Mouse (Mus musculus) neural tube, embryonic 14.5 days (tissue): ENCODE results near the gene Pak6. TPM values are rescaled to one million over a fixed set of nuclear protein-coding genes. Genes with fewer than 3 reads are reported as not detected.

Experiments used
- ATAC-seq: fragments of 200-750 bp; cut with Nextera tagmentation; 2 replicates; pipeline ENCODE4 v1.8.0; 2017; ENCODE audit warnings: low read depth, mild to moderate bottlenecking, moderate TSS enrichment, moderate library complexity
- H3K27ac ChIP-seq: fragments of 300-500 bp; sonication (generic); 2 replicates; pipeline ENCODE4 v1.5.1; 2014; ENCODE audit warnings: low read depth, mild to moderate bottlenecking, control low read depth, low read length, moderate library complexity, mixed read lengths
- H3K27me3 ChIP-seq: fragments of 300-500 bp; sonication (generic); 2 replicates; pipeline ENCODE4 v1.6.1; 2014; ENCODE audit warnings: low read length; ENCODE audit not compliant: control insufficient read depth, insufficient read depth
- H3K36me3 ChIP-seq: fragments of 300-500 bp; sonication (generic); 2 replicates; pipeline ENCODE4 v1.6.1; 2014; ENCODE audit warnings: low read length, mixed read lengths; ENCODE audit not compliant: control insufficient read depth, insufficient read depth
- H3K4me1 ChIP-seq: fragments of 300-500 bp; sonication (generic); 2 replicates; pipeline ENCODE4 v1.6.1; 2014; ENCODE audit warnings: low read length; ENCODE audit not compliant: control insufficient read depth, insufficient read depth
- H3K4me2 ChIP-seq: fragments of 300-500 bp; sonication (generic); 2 replicates; pipeline ENCODE4 v1.6.1; 2014; ENCODE audit warnings: mild to moderate bottlenecking, low read depth, low read length, control low read depth
- H3K4me3 ChIP-seq: fragments of 300-500 bp; sonication (generic); 2 replicates; pipeline ENCODE4 v1.5.1; 2014; ENCODE audit warnings: low read depth, low read length, control low read depth, mixed read lengths
- H3K9ac ChIP-seq: fragments of 300-500 bp; sonication (generic); replicated peaks from 2 replicates; pipeline ENCODE4 v1.6.1; 2014; ENCODE audit warnings: low read depth, mild to moderate bottlenecking, control low read depth, low read length, mixed read lengths
- H3K9me3 ChIP-seq: fragments of 300-500 bp; sonication (generic); 2 replicates; pipeline ENCODE4 v1.6.1; 2016; ENCODE audit warnings: low read length; ENCODE audit not compliant: control insufficient read depth
- WGBS: fragments of 180-500 bp; shearing (Covaris S2); extraction: QIAGEN DNeasy Blood & Tissue Kit; methylation state at CpG from one replicate; pipeline ENCODE4 v1.1.7; 2014; 5-methylcytosine and 5-hydroxymethylcytosine counted together
- polyA plus RNA-seq: library from polyadenylated mRNA; unstranded; fragments of >200 nt; fragmentation: Nextera tagmentation; extraction: Ambion mirVana; gene quantifications from 2 replicates; pipeline ENCODE4 v1.2.1, GENCODE M21; 2014

Gene Pak6
- polyA plus RNA-seq, 1 experiment from 2014 or later = 39.1 TPM

DNA sequence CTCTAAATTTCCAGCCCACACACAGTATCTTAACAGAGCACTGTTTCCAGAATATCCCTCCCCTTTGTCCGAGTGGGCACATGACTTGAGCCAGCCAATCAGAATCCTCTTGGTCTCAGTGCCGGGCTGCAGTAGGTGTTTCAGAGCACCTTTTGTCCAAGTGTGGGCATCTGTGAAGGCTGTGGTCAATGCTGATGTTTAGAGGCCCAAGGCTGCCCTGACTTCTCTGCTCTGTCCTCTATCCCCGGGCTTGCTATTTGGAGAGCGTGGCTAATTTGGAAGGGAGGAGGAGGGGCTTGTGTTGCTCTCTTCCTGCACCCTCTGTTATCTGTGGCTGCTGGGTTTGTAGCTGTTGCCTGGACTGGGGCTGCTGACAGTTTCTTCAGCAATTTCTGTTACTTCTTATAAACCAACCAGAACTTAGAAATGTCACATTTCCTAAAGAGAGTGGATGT lies 3.1 kb upstream of the Pak6 start:
- Histone ChIP-seq H3K4me1 (peaks cover 13% of the 10 kb centered on the region), H3K36me3 (no peaks in the 10 kb centered on the region), H3K9me3 (no peaks in the 10 kb centered on the region), H3K4me3 (peak overlapping the region; percentile 19; the same call in 1 of the 2 replicates), H3K27ac (peak overlapping the region; percentile 61; the same call in 1 of the 2 replicates), H3K27me3 (peaks cover 3% of the 10 kb centered on the region), H3K9ac (peak overlapping the region; percentile 43; the same call in 1 of the 2 replicates), H3K4me2 (peak overlapping the region; percentile 56)
- 3% methylated on average over 4 of the region's 4 CpGs for WGBS
- ATAC-seq = peak; percentile 80

GRCm38 (mm10) chr2:118661891-118662290 lies 1.2 kb upstream of the Pak6 start:
- Histone ChIP-seq H3K4me2 (no peak overlapping the region), H3K27me3 (peaks cover 3% of the 10 kb centered on the region), H3K4me3 (no peak overlapping the region), H3K36me3 (no peaks in the 10 kb centered on the region), H3K27ac (no peak overlapping the region), H3K9ac (no peak overlapping the region), H3K4me1 (peaks cover 13% of the 10 kb centered on the region), H3K9me3 (no peaks in the 10 kb centered on the region)
- 89% methylated on average over 9 of the region's 9 CpGs for WGBS
- no peak for ATAC-seq

DNA sequence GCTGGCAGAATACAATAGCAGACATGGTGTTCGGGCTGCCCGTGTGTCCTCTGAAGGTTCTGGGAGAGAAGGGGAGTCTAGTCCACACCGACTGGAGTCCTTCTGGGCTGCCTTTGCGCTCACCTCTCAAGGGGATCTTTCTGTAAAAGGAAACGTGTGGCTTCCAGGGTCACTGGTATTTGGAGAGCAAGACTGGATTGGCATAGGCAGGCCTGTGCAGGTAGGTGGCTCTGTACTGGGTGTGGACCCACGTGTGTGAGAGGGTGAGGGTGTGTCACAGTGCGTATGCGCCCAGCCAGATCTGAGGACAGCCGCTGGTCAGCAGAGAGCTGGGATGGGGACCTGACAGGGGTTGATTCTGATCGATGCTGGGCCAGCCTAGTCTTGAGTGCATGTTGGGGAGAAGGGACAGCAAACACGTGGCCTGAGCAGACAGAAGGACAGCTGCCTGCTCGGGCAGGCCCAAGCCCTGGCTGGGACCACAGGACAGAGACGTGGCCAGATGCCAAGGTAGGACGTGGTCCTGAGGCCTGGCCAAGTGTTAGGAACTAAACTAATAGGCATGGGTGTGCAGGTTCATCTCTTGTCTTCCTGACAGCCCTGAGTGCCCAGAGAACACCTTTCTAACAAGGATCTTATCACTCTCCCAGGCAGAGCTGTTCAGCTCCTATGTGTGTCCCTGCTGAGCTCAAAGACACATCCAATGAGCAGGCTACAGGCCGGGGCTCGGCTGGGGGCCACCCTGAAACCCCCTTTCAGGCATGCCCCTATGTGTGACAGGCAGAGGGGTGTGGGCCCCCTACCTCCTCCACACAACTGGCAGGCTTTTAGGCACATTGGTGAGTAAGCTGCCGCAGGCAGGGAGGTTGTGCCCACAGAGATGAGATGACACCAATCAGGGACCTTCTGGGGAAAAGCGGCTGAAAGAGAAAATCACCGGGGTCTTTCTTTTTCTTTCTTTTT lies 982 bp downstream of the Pak6 start:
- peak; percentile 42 for ATAC-seq
- Histone ChIP-seq H3K4me3 (peak overlapping the region; percentile 50), H3K27me3 (peaks cover 3% of the 10 kb centered on the region), H3K4me2 (peak overlapping the region; percentile 77), H3K27ac (no peak overlapping the region), H3K36me3 (no peaks in the 10 kb centered on the region), H3K4me1 (peaks cover 13% of the 10 kb centered on the region), H3K9ac (peak overlapping the region; percentile 70), H3K9me3 (no peaks in the 10 kb centered on the region)
- 51% methylated on average over 19 of the region's 19 CpGs for WGBS

DNA sequence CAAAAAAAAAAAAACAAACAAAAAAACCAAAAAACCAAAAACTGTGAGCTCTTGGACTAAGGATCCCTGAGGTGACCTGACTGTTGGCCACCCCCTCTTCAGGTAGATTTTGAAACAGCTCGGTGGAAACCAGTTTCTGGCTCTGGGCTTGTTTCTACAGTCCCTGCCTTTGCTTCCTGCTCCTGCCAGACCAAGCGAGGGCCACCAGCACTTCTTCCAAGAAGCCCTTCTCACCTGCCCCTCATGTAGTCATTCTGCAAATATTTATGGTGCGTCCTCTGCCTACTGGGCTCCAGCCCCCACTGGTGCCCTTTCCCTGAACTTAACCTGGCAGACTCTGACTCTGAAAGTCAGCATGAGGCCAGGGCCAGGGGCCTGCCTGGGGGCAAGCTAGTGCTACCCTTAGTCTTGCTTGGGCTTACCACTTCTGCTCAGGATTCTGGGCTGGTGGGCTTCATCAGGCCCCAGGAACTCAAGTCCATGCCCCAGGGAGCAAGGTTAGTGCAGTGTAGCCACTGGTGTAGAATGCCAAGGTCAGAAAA lies 1.9 kb downstream of the Pak6 start:
- Histone ChIP-seq H3K9me3 (no peaks in the 10 kb centered on the region), H3K27ac (no peak overlapping the region), H3K4me3 (no peak overlapping the region), H3K4me1 (peaks cover 10% of the 10 kb centered on the region), H3K36me3 (no peaks in the 10 kb centered on the region), H3K27me3 (peaks cover 3% of the 10 kb centered on the region), H3K9ac (no peak overlapping the region), H3K4me2 (peak overlapping the region; percentile 77)
- ATAC-seq = no peak
- WGBS = 66% methylated on average over 3 of the region's 3 CpGs

- H3K4me3 ChIP-seq = no peak overlapping the region
Measured at GRCm38 (mm10) chr2:118665616-118666015, 2.5 kb downstream of the Pak6 start.

GRCm38 (mm10) chr2:118667181-118667580 lies 4.1 kb downstream of the Pak6 start:
- Histone ChIP-seq H3K27ac (no peak overlapping the region), H3K36me3 (no peaks in the 10 kb centered on the region), H3K27me3 (peaks cover 3% of the 10 kb centered on the region; the same call in 1 of the 2 replicates), H3K9me3 (no peaks in the 10 kb centered on the region), H3K9ac (no peak overlapping the region), H3K4me3 (no peak overlapping the region), H3K4me1 (peaks cover 10% of the 10 kb centered on the region), H3K4me2 (no peak overlapping the region)
- no peak for ATAC-seq
- WGBS = 70% methylated on average over 5 of the region's 5 CpGs

More at GRCm38 (mm10) chr2:118665616-118666015, 2.5 kb downstream of the Pak6 start:
- Histone ChIP-seq H3K9ac (no peak overlapping the region; the same call in 1 of the 2 replicates), H3K36me3 (no peaks in the 10 kb centered on the region), H3K4me2 (no peak overlapping the region), H3K9me3 (no peaks in the 10 kb centered on the region), H3K4me1 (peaks cover 10% of the 10 kb centered on the region), H3K27ac (no peak overlapping the region), H3K27me3 (peaks cover 3% of the 10 kb centered on the region)
- ATAC-seq = no peak
- 91% methylated on average over 4 of the region's 4 CpGs for WGBS

DNA sequence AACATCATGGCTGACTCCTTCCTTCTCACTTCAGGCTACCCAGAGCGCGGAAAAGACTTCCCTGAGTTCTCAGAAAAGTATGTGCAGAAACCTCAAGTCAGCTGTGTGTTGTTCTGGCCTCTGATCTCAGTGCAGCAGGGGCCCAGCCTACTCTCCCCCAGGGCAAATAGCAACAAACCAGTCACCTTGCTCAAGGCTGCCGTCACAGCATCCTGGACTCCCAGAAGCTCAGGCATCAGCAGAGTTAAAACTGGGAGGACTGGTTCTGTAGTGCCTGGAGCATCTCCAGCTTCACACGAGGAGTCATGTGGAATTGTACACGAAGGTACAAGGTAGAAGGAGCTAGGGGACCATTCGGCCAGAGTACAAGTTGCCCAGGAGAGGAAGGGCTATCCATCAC lies 6.1 kb downstream of the Pak6 start:
- no peak overlapping the region for H3K4me2 ChIP-seq
- H3K4me1 ChIP-seq = 0 out of 2 replicates have a peak, but pooled peaks cover 2% of the 10 kb centered on the region
- no peaks in the 10 kb centered on the region for H3K36me3 ChIP-seq
- no peak for ATAC-seq
- H3K9ac ChIP-seq = no peak overlapping the region
- H3K27ac ChIP-seq = no peak overlapping the region
- H3K4me3 ChIP-seq = no peak overlapping the region
- H3K27me3 ChIP-seq = peaks cover 2% of the 10 kb centered on the region; the same call in 1 of the 2 replicates
- no peaks in the 10 kb centered on the region for H3K9me3 ChIP-seq
- WGBS = 72% methylated on average over 6 of the region's 6 CpGs

- H3K4me1 ChIP-seq = no peaks in the 10 kb centered on the region
- H3K27ac ChIP-seq = no peak overlapping the region
- no peak overlapping the region for H3K4me3 ChIP-seq
- no peaks in the 10 kb centered on the region for H3K9me3 ChIP-seq
- H3K27me3 ChIP-seq = peaks cover 3% of the 10 kb centered on the region
- WGBS = 38% methylated on average over 2 of the region's 2 CpGs
- no peak overlapping the region for H3K4me2 ChIP-seq
- H3K9ac ChIP-seq = no peak overlapping the region
- no peak for ATAC-seq
- H3K36me3 ChIP-seq = no peaks in the 10 kb centered on the region
Measured at GRCm38 (mm10) chr2:118669785-118670184, 6.7 kb downstream of the Pak6 start.

GRCm38 (mm10) chr2:118671728-118672127 lies 8.6 kb downstream of the Pak6 start:
- 75% methylated on average over 1 of the region's 1 CpGs for WGBS
- Histone ChIP-seq H3K27ac (no peak overlapping the region), H3K4me1 (peaks cover 1% of the 10 kb centered on the region), H3K9me3 (no peaks in the 10 kb centered on the region), H3K4me3 (no peak overlapping the region), H3K4me2 (no peak overlapping the region), H3K9ac (no peak overlapping the region), H3K36me3 (no peaks in the 10 kb centered on the region), H3K27me3 (peaks cover 19% of the 10 kb centered on the region)
- no peak for ATAC-seq
